Mouse (Mus musculus): ENCODE results near the gene Syn3. TPM values are rescaled to one million over a fixed set of nuclear protein-coding genes. Genes with fewer than 3 reads are reported as not detected.

The Syn3 gene
- polyA plus RNA-seq, 1 experiment, result 0.18 TPM

- Histone ChIP-seq H3K27ac (ENCODE audit: insufficient read depth, low read length) (no peak overlapping the region), H3K4me3 (ENCODE audit: extremely low read depth, insufficient read depth, insufficient read length) (no peak overlapping the region), H3K4me1 (ENCODE audit: control insufficient read depth, insufficient read depth, insufficient read length) (no peaks in the 10 kb centered on the region), H3K36me3 (ENCODE audit: control insufficient read depth, insufficient read depth, low read length) (no peaks in the 10 kb centered on the region), H3K27me3 (ENCODE audit: control insufficient read depth, insufficient read depth, low read length) (no peaks in the 10 kb centered on the region)
- no peak for DNase-seq (ENCODE audit: low read depth in 1 of 2, low spot score in 2 of 2)
- TF ChIP-seq POLR2A (IDR thresholded peaks at IDR 0.05; ENCODE audit: low read depth, low read length) (no peak), CTCF (IDR thresholded peaks at IDR 0.05; ENCODE audit: extremely low read depth, insufficient read depth, insufficient read length, insufficient replicate concordance) (no peak)
- WGBS, result 82% methylated on average over 2 of the region's 2 CpGs
These were observed 80.4 kb downstream of the Syn3 start for GRCm38 (mm10) chr10:86418345-86418744.

- Histone ChIP-seq H3K4me1 (ENCODE audit: control insufficient read depth, insufficient read depth, insufficient read length) (no peaks in the 10 kb centered on the region), H3K36me3 (ENCODE audit: control insufficient read depth, insufficient read depth, low read length) (no peaks in the 10 kb centered on the region), H3K27me3 (ENCODE audit: control insufficient read depth, insufficient read depth, low read length) (no peaks in the 10 kb centered on the region), H3K27ac (ENCODE audit: insufficient read depth, low read length) (no peak overlapping the region), H3K4me3 (ENCODE audit: extremely low read depth, insufficient read depth, insufficient read length) (no peak overlapping the region)
- no peak for DNase-seq (ENCODE audit: low read depth in 1 of 2, low spot score in 2 of 2)
- TF ChIP-seq CTCF (IDR thresholded peaks at IDR 0.05; ENCODE audit: extremely low read depth, insufficient read depth, insufficient read length, insufficient replicate concordance) (no peak), POLR2A (IDR thresholded peaks at IDR 0.05; ENCODE audit: low read depth, low read length) (no peak)
- 88% methylated on average over 8 of the region's 8 CpGs for WGBS
These were observed 81.9 kb downstream of the Syn3 start for GRCm38 (mm10) chr10:86416806-86417205.

- WGBS, result 82% methylated on average over 6 of the region's 6 CpGs
- Histone ChIP-seq H3K4me1 (ENCODE audit: control insufficient read depth, insufficient read depth, insufficient read length) (no peaks in the 10 kb centered on the region), H3K36me3 (ENCODE audit: control insufficient read depth, insufficient read depth, low read length) (no peaks in the 10 kb centered on the region), H3K4me3 (ENCODE audit: extremely low read depth, insufficient read depth, insufficient read length) (no peak overlapping the region), H3K27ac (ENCODE audit: insufficient read depth, low read length) (no peak overlapping the region), H3K27me3 (ENCODE audit: control insufficient read depth, insufficient read depth, low read length) (no peaks in the 10 kb centered on the region)
- TF ChIP-seq POLR2A (IDR thresholded peaks at IDR 0.05; ENCODE audit: low read depth, low read length), result no peak
- TF ChIP-seq CTCF (IDR thresholded peaks at IDR 0.05; ENCODE audit: extremely low read depth, insufficient read depth, insufficient read length, insufficient replicate concordance), result no peak
- no peak for DNase-seq (ENCODE audit: low read depth in 1 of 2, low spot score in 2 of 2)
These were observed 87.8 kb downstream of the Syn3 start for GRCm38 (mm10) chr10:86410868-86411267.

GRCm38 (mm10) chr10:86406952-86407351, 91.7 kb downstream of the Syn3 start:
- WGBS, result 66% methylated on average over 4 of the region's 4 CpGs
- Histone ChIP-seq H3K27me3 (ENCODE audit: control insufficient read depth, insufficient read depth, low read length) (no peaks in the 10 kb centered on the region), H3K27ac (ENCODE audit: insufficient read depth, low read length) (no peak overlapping the region), H3K4me3 (ENCODE audit: extremely low read depth, insufficient read depth, insufficient read length) (no peak overlapping the region), H3K36me3 (ENCODE audit: control insufficient read depth, insufficient read depth, low read length) (no peaks in the 10 kb centered on the region), H3K4me1 (ENCODE audit: control insufficient read depth, insufficient read depth, insufficient read length) (no peaks in the 10 kb centered on the region)
- no peak for DNase-seq (ENCODE audit: low read depth in 1 of 2, low spot score in 2 of 2)
- TF ChIP-seq POLR2A (IDR thresholded peaks at IDR 0.05; ENCODE audit: low read depth, low read length) (no peak), CTCF (IDR thresholded peaks at IDR 0.05; ENCODE audit: extremely low read depth, insufficient read depth, insufficient read length, insufficient replicate concordance) (no peak)

GRCm38 (mm10) chr10:86398347-86398720, 100.4 kb downstream of the Syn3 start:
- WGBS, result 70% methylated on average over 2 of the region's 2 CpGs
- TF ChIP-seq CTCF (IDR thresholded peaks at IDR 0.05; ENCODE audit: extremely low read depth, insufficient read depth, insufficient read length, insufficient replicate concordance), result no peak
- TF ChIP-seq POLR2A (IDR thresholded peaks at IDR 0.05; ENCODE audit: low read depth, low read length), result no peak
- no peaks in the 10 kb centered on the region for H3K36me3 ChIP-seq (ENCODE audit: control insufficient read depth, insufficient read depth, low read length)
- no peak for DNase-seq (ENCODE audit: low read depth in 1 of 2, low spot score in 2 of 2)
- H3K27ac ChIP-seq (ENCODE audit: insufficient read depth, low read length), result no peak overlapping the region
- no peak overlapping the region for H3K4me3 ChIP-seq (ENCODE audit: extremely low read depth, insufficient read depth, insufficient read length)
- H3K4me1 ChIP-seq (ENCODE audit: control insufficient read depth, insufficient read depth, insufficient read length), result no peaks in the 10 kb centered on the region
- H3K27me3 ChIP-seq (ENCODE audit: control insufficient read depth, insufficient read depth, low read length), result no peaks in the 10 kb centered on the region

- TF ChIP-seq POLR2A (IDR thresholded peaks at IDR 0.05; ENCODE audit: low read depth, low read length) (no peak), CTCF (IDR thresholded peaks at IDR 0.05; ENCODE audit: extremely low read depth, insufficient read depth, insufficient read length, insufficient replicate concordance) (no peak)
- H3K27ac ChIP-seq (ENCODE audit: insufficient read depth, low read length), result no peak overlapping the region
- H3K4me3 ChIP-seq (ENCODE audit: extremely low read depth, insufficient read depth, insufficient read length), result no peak overlapping the region
- 88% methylated on average over 4 of the region's 4 CpGs for WGBS
- no peaks in the 10 kb centered on the region for H3K27me3 ChIP-seq (ENCODE audit: control insufficient read depth, insufficient read depth, low read length)
- H3K4me1 ChIP-seq (ENCODE audit: control insufficient read depth, insufficient read depth, insufficient read length), result no peaks in the 10 kb centered on the region
- DNase-seq (ENCODE audit: low read depth in 1 of 2, low spot score in 2 of 2), result no peak
- no peaks in the 10 kb centered on the region for H3K36me3 ChIP-seq (ENCODE audit: control insufficient read depth, insufficient read depth, low read length)
These were observed 100.9 kb downstream of the Syn3 start for GRCm38 (mm10) chr10:86397577-86398346.

DNA sequence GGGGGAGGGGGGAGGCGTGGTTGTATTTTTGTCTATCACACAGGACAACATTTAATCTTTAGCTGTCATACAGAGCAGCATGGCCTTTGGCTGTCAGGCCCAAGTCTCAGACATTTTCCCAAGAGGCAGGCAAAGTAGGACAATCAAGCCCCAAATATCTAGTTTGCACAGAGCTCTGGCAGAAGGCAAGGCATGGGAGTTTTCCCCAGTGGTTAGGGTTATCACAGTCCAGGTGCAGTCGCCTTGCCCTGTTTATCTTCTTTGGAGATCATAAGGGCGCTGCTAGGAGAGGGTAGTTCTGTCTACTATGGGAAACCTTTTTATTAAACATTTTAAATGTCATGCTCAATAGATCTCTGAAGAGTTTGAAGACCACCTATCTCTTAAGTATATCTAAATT, 106.3 kb downstream of the Syn3 start:
- no peaks in the 10 kb centered on the region for H3K27me3 ChIP-seq (ENCODE audit: control insufficient read depth, insufficient read depth, low read length)
- WGBS, result 74% methylated on average over 3 of the region's 3 CpGs
- H3K36me3 ChIP-seq (ENCODE audit: control insufficient read depth, insufficient read depth, low read length), result no peaks in the 10 kb centered on the region
- no peak for DNase-seq (ENCODE audit: low read depth in 1 of 2, low spot score in 2 of 2)
- TF ChIP-seq POLR2A (IDR thresholded peaks at IDR 0.05; ENCODE audit: low read depth, low read length), result no peak
- TF ChIP-seq CTCF (IDR thresholded peaks at IDR 0.05; ENCODE audit: extremely low read depth, insufficient read depth, insufficient read length, insufficient replicate concordance), result no peak
- H3K4me3 ChIP-seq (ENCODE audit: extremely low read depth, insufficient read depth, insufficient read length), result no peak overlapping the region
- no peaks in the 10 kb centered on the region for H3K4me1 ChIP-seq (ENCODE audit: control insufficient read depth, insufficient read depth, insufficient read length)
- no peak overlapping the region for H3K27ac ChIP-seq (ENCODE audit: insufficient read depth, low read length)
